Mouse (Mus musculus): ENCODE data around the gene Vps53. TPM values are rescaled to one million over a fixed set of nuclear protein-coding genes. Genes with fewer than 3 reads are reported as not detected.

Vps53 gene
- polyA plus RNA-seq, 1 experiment from 2014 or later, result 72.0 TPM

- WGBS, result 91% methylated on average over 8 of the region's 8 CpGs
These were observed 139.3 kb downstream of the Vps53 start for GRCm38 (mm10) chr11:76040106-76040505.

GRCm38 (mm10) chr11:76039271-76040053 lies 140.0 kb downstream of the Vps53 start:
- Histone ChIP-seq H3K9me3 (no peaks in the 10 kb centered on the region), H3K4me1 (peaks cover 6% of the 10 kb centered on the region; the same call in 1 of the 2 replicates), H3K27ac (no peak overlapping the region), H3K4me2 (no peak overlapping the region), H3K9ac (no peak overlapping the region), H3K36me3 (replicated peaks) (no peaks in the 10 kb centered on the region), H3K27me3 (replicated peaks) (no peaks in the 10 kb centered on the region), H3K4me3 (no peak overlapping the region)
- ATAC-seq (replicated peaks), result no peak
- WGBS, result 84% methylated on average over 3 of the region's 3 CpGs

More at GRCm38 (mm10) chr11:76040106-76040505, 139.3 kb downstream of the Vps53 start:
- no peaks in the 10 kb centered on the region for H3K27me3 ChIP-seq (replicated peaks)
- H3K36me3 ChIP-seq (replicated peaks), result no peaks in the 10 kb centered on the region
- H3K9ac ChIP-seq, result no peak overlapping the region
- H3K4me2 ChIP-seq, result no peak overlapping the region
- peaks cover 6% of the 10 kb centered on the region; the same call in 1 of the 2 replicates for H3K4me1 ChIP-seq
- no peak overlapping the region for H3K27ac ChIP-seq
- H3K9me3 ChIP-seq, result no peaks in the 10 kb centered on the region
- ATAC-seq (replicated peaks), result no peak
- H3K4me3 ChIP-seq, result no peak overlapping the region

- H3K9me3 ChIP-seq, result no peaks in the 10 kb centered on the region
- H3K4me1 ChIP-seq, result peaks cover 5% of the 10 kb centered on the region; the same call in 1 of the 2 replicates
- no peak overlapping the region for H3K9ac ChIP-seq
- H3K36me3 ChIP-seq (replicated peaks), result no peaks in the 10 kb centered on the region
- no peak overlapping the region for H3K4me2 ChIP-seq
- no peaks in the 10 kb centered on the region for H3K27me3 ChIP-seq (replicated peaks)
- H3K4me3 ChIP-seq, result no peak overlapping the region
- no peak overlapping the region for H3K27ac ChIP-seq
- 63% methylated on average over 6 of the region's 6 CpGs for WGBS
- no peak for ATAC-seq (replicated peaks)
These were observed 141.7 kb downstream of the Vps53 start for GRCm38 (mm10) chr11:76037581-76038294.

- H3K9me3 ChIP-seq, result no peaks in the 10 kb centered on the region
- ATAC-seq (replicated peaks), result no peak
- H3K4me1 ChIP-seq, result no peaks in the 10 kb centered on the region
- WGBS, result 89% methylated on average over 8 of the region's 8 CpGs
- no peak overlapping the region for H3K9ac ChIP-seq
- no peak overlapping the region for H3K4me3 ChIP-seq
- H3K27ac ChIP-seq, result no peak overlapping the region
- no peak overlapping the region for H3K4me2 ChIP-seq
- H3K27me3 ChIP-seq (replicated peaks), result no peaks in the 10 kb centered on the region
- H3K36me3 ChIP-seq (replicated peaks), result no peaks in the 10 kb centered on the region
These were observed 144.3 kb downstream of the Vps53 start for GRCm38 (mm10) chr11:76035182-76035581.

- 66% methylated on average over 4 of the region's 4 CpGs for WGBS
- ATAC-seq (replicated peaks), result no peak
- no peaks in the 10 kb centered on the region for H3K36me3 ChIP-seq (replicated peaks)
- H3K9ac ChIP-seq, result no peak overlapping the region
- H3K27me3 ChIP-seq (replicated peaks), result peaks cover 8% of the 10 kb centered on the region; the same call in 1 of the 2 replicates
- H3K9me3 ChIP-seq, result no peaks in the 10 kb centered on the region
- no peak overlapping the region for H3K27ac ChIP-seq
- H3K4me1 ChIP-seq, result no peaks in the 10 kb centered on the region
- no peak overlapping the region for H3K4me3 ChIP-seq
- no peak overlapping the region for H3K4me2 ChIP-seq
These were observed 145.6 kb downstream of the Vps53 start for GRCm38 (mm10) chr11:76033836-76034235.

GRCm38 (mm10) chr11:76033359-76033758 lies 146.1 kb downstream of the Vps53 start:
- Histone ChIP-seq H3K27me3 (replicated peaks) (peaks cover 8% of the 10 kb centered on the region; the same call in 1 of the 2 replicates), H3K36me3 (replicated peaks) (no peaks in the 10 kb centered on the region), H3K4me2 (no peak overlapping the region), H3K9me3 (no peaks in the 10 kb centered on the region), H3K27ac (no peak overlapping the region), H3K4me3 (no peak overlapping the region), H3K4me1 (no peaks in the 10 kb centered on the region), H3K9ac (no peak overlapping the region)
- WGBS, result 73% methylated on average over 6 of the region's 6 CpGs
- no peak for ATAC-seq (replicated peaks)

GRCm38 (mm10) chr11:76028072-76028465 lies 151.4 kb downstream of the Vps53 start:
- H3K4me1 ChIP-seq, result peaks cover 15% of the 10 kb centered on the region
- no peaks in the 10 kb centered on the region for H3K36me3 ChIP-seq (replicated peaks)
- ATAC-seq (replicated peaks), result peak; percentile 62; the same call in 1 of the 2 replicates
- H3K27me3 ChIP-seq (replicated peaks), result peaks cover 8% of the 10 kb centered on the region; the same call in 1 of the 2 replicates
- H3K9ac ChIP-seq, result peak overlapping the region; percentile 41
- 2% methylated on average over 11 of the region's 14 CpGs for WGBS
- H3K27ac ChIP-seq, result no peak overlapping the region
- H3K9me3 ChIP-seq, result no peaks in the 10 kb centered on the region
- H3K4me2 ChIP-seq, result peak overlapping the region; percentile 93
- H3K4me3 ChIP-seq, result peak overlapping the region; percentile 63

GRCm38 (mm10) chr11:76027139-76028071 lies 152.0 kb downstream of the Vps53 start, which contains the start of gene Rflnb:
TSS of gene Rflnb (minus strand) at chr11:76027782.
- peak; percentile 89 for ATAC-seq (replicated peaks)
- no peaks in the 10 kb centered on the region for H3K36me3 ChIP-seq (replicated peaks)
- peak within 1 kb of the TSS; percentile 93 for H3K4me2 ChIP-seq
- H3K27ac ChIP-seq, result no peak within 1 kb of the TSS
- H3K9ac ChIP-seq, result peak within 1 kb of the TSS; percentile 41
- under 1% methylated on average over 93 of the region's 112 CpGs for WGBS
- peak within 1 kb of the TSS; percentile 63 for H3K4me3 ChIP-seq
- peaks cover 8% of the 10 kb centered on the region; the same call in 1 of the 2 replicates for H3K27me3 ChIP-seq (replicated peaks)
- peaks cover 15% of the 10 kb centered on the region for H3K4me1 ChIP-seq
- no peaks in the 10 kb centered on the region for H3K9me3 ChIP-seq

- Histone ChIP-seq H3K4me3 (peak overlapping the region; percentile 63), H3K9ac (0 out of 2 replicates have a peak overlapping the region, but pooled peaks have one; percentile 41), H3K4me2 (peak overlapping the region; percentile 93), H3K9me3 (no peaks in the 10 kb centered on the region), H3K4me1 (peaks cover 15% of the 10 kb centered on the region), H3K27me3 (replicated peaks) (peaks cover 8% of the 10 kb centered on the region; the same call in 1 of the 2 replicates), H3K36me3 (replicated peaks) (no peaks in the 10 kb centered on the region), H3K27ac (no peak overlapping the region)
- WGBS, result 3% methylated on average over 14 of the region's 14 CpGs
- 0 out of 2 replicates have a peak, but pooled peaks have one; percentile 5 for ATAC-seq (replicated peaks)
These were observed 152.8 kb downstream of the Vps53 start for GRCm38 (mm10) chr11:76026527-76027138.

- Histone ChIP-seq H3K4me1 (peaks cover 15% of the 10 kb centered on the region), H3K9me3 (no peaks in the 10 kb centered on the region), H3K4me2 (no peak overlapping the region), H3K36me3 (replicated peaks) (no peaks in the 10 kb centered on the region), H3K27me3 (replicated peaks) (peaks cover 8% of the 10 kb centered on the region; the same call in 1 of the 2 replicates), H3K27ac (no peak overlapping the region), H3K9ac (no peak overlapping the region), H3K4me3 (no peak overlapping the region)
- no peak for ATAC-seq (replicated peaks)
- WGBS, result 53% methylated on average over 7 of the region's 7 CpGs
These were observed 154.3 kb downstream of the Vps53 start for GRCm38 (mm10) chr11:76025080-76025583.

- Histone ChIP-seq H3K27me3 (replicated peaks) (no peaks in the 10 kb centered on the region), H3K27ac (no peak overlapping the region), H3K4me3 (no peak overlapping the region), H3K4me2 (no peak overlapping the region), H3K36me3 (replicated peaks) (no peaks in the 10 kb centered on the region), H3K9me3 (no peaks in the 10 kb centered on the region), H3K9ac (no peak overlapping the region), H3K4me1 (no peaks in the 10 kb centered on the region)
- 85% methylated on average over 9 of the region's 9 CpGs for WGBS
- ATAC-seq (replicated peaks), result no peak
These were observed 158.5 kb downstream of the Vps53 start for GRCm38 (mm10) chr11:76020916-76021315.

Data from midbrain, embryonic 15.5 days (tissue).